Mouse (Mus musculus) embryo, embryonic 11.5 days (tissue): ENCODE data around the gene 1600015I10Rik.
"Not testable (repeated sequence)": the region's sequence is repeated elsewhere in the genome, so short reads cannot be mapped to it uniquely, and the experiment has no call there.

Source experiments
- DNase-seq: peaks from one replicate; pipeline ENCODE4 v3.0.0-alpha.2; 2012; ENCODE audit warnings: low read depth, low spot score

1600015I10Rik gene

GRCm38 (mm10) chr6:48929595-48929994, at the start of gene 1600015I10Rik:
Gene 1600015I10Rik (plus strand): TSS chr6:48929895.
- no peak for DNase-seq

- no peak for DNase-seq
These were observed 35.5 kb upstream of the 1600015I10Rik start for GRCm38 (mm10) chr6:48894203-48894602.

- no peak for DNase-seq
These were observed 34.5 kb upstream of the 1600015I10Rik start for GRCm38 (mm10) chr6:48894938-48895818.

- DNase-seq = no peak
These were observed 33.8 kb upstream of the 1600015I10Rik start for GRCm38 (mm10) chr6:48895941-48896340.

DNA sequence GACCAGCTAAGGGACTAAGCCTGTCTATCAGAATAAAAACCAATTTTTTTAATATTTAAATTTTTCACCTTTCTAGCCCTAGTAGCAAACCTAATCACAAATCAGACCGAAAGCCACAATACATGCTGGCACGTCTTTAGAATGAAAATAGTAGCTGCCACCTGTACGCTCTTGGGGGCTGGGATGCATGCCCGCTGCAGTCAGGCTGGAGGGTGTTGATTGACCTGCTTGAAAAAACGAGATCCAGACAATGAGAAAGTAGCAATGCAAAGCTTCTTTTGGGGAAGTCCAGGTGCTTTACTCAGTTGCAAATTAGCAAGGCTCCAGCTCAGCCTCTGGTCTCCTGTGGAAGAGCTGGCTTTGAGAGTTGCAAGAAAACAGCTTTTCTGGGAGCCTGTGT, 32.7 kb upstream of the 1600015I10Rik start:
- no peak for DNase-seq

- DNase-seq = not testable (repeated sequence)
These were observed 28.4 kb upstream of the 1600015I10Rik start for GRCm38 (mm10) chr6:48901316-48901715.

DNA sequence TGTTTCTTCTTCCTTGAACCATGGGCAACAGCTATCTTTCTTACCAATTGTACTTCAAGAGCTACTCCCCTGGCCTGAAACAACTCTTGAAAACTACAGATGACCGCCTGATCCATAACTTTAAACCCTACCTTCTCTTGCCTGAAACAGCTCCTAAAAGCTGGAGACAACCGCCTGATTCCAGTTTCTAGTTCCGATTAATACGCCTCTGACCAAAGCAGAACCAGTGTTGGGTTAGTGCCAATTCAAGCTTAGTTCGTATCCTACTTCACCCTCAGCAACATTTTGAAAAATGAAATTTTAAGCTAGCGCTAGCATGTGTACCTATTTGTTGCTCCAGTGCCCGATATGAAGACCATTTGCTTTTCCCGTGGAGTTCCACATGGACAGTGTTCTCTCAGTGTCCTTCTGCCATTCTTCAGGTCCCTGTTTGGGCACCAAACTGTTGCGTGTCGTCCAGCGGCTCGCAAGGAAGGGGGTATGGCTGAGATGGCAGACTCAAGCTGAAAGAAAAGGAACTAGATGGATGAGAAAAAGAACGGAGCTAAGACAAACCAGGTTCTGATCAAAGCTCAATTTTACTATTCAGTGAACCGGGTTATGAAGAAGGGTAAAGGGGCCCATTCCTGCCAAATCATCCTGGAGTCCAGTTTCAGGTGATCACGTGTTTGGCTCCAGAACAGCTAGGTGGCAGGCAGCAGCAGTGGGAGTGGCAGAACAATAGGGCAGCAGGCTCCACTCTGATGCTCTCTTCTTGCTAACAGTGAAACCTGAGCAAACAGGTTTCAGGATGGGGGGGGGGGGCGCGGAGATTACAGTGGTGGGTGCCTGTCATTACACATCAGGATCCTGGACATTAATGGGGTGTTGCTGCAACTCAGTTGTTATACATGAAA, 26.9 kb upstream of the 1600015I10Rik start:
- DNase-seq = no peak

DNA sequence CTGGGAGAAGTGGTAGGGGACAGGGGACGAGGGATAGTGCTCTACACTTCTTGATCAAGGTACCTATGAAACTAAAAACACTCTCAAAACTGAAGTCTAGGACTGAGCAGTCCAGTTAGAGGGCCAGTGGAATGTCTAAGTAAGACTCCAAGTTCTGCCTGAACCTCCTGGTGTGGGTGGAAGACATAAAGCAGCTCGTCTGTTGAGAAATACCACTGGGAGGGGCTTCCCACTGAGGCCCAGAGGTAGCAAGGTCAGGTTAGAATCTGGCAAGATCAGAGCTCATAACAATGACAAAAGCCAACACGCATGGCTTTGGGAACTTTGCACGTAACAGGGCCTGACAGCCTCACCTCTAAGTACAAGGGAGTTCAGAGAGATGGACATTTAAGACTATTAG, 26.3 kb upstream of the 1600015I10Rik start:
- no peak for DNase-seq

- DNase-seq = no peak
These were observed 24.1 kb upstream of the 1600015I10Rik start for GRCm38 (mm10) chr6:48905606-48906005.

DNA sequence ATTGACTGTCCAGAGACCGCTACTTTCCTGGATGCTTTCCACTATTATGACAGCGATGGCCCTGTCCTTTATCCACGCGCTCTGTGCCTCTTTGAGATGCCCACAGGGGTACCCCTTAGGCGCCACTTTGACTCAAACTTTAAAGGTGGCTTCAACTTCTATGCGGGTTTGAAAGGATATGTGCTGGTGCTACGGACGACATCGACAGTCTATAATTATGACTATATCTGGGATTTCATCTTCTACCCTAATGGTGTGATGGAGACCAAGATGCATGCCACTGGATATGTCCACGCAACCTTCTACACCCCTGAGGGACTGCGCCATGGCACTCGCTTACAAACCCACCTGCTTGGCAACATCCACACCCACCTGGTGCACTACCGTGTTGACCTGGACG, 23.3 kb upstream of the 1600015I10Rik start:
- DNase-seq = no peak

DNA sequence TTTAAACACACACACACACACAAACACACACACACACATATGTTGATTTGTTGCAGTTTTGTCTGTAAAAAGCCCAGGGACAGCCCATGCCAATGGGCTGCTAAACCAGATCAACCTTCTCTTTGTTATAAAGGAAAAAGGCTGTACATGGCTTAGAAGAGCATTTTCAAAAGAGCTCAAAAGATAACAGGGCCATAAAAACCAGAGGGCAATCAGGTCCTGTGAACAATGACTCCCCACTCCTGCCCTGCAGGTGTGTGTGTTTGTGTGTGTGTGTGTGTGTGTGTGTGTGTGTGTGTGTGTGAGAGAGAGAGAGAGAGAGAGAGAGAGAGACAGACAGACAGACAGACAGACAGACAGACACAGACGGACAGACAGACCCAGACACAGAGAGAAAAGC, 20.5 kb upstream of the 1600015I10Rik start:
- DNase-seq = no peak

GRCm38 (mm10) chr6:48912033-48912432, 17.7 kb upstream of the 1600015I10Rik start:
- DNase-seq = peak; percentile 3

- DNase-seq = no peak
These were observed 16.1 kb upstream of the 1600015I10Rik start for GRCm38 (mm10) chr6:48913587-48913986.

- no peak for DNase-seq
These were observed 19.9 kb downstream of the 1600015I10Rik start for GRCm38 (mm10) chr6:48949596-48949995.

DNA sequence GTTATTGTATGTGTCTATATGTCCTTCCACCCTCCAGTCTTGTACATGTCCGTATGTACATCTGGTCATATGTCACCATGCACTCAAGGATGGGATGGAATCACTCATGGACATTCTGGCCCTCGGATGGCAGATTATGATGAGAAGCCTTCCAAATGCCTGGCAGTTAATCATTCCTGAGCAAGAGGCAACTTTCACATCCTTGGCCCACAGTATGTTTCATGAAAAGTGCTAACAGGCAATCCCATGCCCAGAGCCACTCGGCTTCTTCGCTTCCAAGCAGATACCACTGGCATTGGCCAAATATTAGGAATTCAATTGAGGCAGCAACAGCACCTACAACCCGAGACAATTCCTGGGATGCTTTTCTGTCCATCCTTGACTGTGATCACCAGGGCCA, 21.0 kb downstream of the 1600015I10Rik start:
- no peak for DNase-seq

DNA sequence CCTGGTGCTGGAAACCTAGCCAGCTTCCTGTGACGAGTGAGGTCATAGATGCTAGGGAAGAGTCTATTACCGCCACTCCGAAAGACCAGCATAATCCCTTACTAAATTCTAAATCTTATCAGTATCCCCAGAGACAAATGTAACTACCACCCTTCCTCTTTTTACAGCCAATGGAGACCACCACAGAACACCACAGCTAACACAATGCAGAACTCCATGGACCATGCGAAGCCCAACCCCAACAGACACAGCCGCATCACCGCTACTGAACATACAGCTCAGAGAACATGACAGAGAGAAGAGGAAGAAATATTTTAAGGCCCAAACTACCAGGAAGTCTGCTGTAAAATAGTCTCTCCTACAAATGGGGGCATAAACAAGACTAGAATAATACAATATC, 21.9 kb downstream of the 1600015I10Rik start:
- no peak for DNase-seq

DNA sequence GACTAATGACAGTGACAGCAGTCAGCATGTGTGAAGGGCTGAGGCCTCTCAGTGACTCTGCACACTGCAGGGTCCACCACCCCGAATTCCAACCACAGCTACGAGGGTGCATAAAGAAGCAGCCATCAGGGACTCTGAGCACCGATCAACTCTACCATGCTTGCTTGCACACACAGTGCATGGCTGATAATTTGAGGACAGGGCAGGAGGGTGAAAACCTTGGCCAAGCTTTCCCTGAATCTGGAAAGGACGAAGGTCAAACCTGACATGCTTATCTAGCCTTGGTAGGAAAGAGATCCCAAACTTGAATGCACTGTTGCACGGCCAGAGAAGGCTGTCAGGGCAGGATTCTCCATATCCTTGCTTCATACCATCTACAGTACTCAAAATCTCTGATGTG, 23.5 kb downstream of the 1600015I10Rik start:
- no peak for DNase-seq

DNA sequence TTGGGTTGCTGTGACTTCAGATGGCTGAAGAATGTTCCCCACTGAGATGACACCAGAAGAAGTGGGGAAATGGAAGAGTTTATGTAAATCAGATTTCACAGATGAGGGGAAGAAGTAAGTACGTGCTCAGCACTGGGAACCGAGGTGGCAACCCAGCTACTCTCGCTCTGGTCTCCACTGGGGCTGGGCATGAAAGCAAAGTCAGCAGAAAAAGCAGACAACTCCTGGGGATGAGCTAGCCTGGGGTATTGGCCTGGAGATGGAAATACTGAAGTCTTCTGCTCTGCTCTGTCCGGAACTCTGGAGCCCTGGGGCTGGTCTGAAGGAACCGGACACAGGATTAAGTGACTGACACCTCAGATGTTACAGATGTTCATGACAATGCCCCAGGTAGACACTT, 24.5 kb downstream of the 1600015I10Rik start:
- DNase-seq = no peak

DNA sequence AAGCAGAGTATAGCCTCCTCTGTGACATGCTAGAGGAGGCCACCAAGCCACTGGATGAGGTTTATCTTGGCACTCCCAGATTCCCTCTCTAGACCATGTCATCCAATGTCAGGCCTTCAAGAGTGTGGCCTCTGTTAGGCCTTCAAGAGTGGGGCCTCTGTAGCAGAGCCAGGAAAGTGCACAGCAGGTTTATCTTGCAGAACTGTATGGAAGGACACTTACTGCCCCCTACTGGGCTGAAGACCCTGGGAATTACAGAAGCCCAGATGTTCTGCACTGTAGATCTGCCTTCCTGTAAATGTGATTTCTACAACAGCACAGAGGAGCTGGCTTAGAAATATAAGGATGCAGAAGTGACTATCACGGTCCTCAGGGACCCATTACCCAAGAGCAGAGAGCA, 25.3 kb downstream of the 1600015I10Rik start:
- peak; percentile 27 for DNase-seq

DNA sequence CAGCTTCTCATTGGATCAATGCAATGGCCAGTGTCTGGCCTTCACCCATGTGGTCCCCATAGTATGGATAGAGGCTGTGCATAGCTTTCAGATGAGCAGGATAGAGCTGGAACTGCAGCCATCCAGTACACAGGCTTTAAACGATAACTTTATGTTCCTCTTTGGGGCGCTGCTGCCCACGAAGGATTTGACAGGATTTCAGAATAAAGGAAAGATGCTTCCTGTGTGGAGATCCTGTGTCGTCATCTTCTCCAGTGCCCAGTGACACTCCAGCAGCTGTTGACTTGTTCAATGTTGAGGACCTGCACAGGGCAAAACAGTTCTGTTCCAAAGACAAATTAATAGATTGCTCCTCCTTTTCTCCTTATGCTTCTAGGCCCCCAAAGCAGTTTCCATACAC, 27.1 kb downstream of the 1600015I10Rik start:
- DNase-seq = no peak

- DNase-seq = no peak
These were observed 28.4 kb downstream of the 1600015I10Rik start for GRCm38 (mm10) chr6:48958053-48958452.

DNA sequence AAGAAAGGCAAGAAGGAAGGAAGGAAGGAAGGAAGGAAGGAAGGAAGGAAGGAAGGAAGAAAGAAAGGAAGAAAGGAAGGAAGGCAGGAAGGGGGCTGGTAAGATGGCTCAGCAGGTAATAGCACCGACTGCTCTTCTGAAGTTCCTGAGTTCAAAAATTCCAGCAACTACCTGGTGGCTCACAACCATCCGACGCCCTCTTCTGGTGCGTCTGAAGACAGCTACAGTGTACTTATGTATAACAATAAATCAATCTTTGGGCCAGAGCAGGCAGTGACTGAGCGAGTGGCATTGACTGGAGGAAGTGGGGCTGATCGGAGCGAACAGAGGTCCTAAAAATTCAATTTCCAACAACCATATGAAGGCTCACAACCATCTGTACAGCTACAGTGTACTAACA, 29.5 kb downstream of the 1600015I10Rik start:
- not testable (repeated sequence) for DNase-seq
